Mouse (Mus musculus) ES-E14 (cell line): ENCODE results near the gene Syngap1.
A peak's percentile ranks its signal among the peaks of the same experiment; 100 is the strongest.

Experiments used
- CHD2 ChIP-seq: IDR thresholded peaks from 2 replicates; pipeline ENCODE4 v1.6.1; 2014; ENCODE audit warnings: mild to moderate bottlenecking, low read depth, low read length, inconsistent platforms
- HCFC1 ChIP-seq: IDR thresholded peaks from 2 replicates; pipeline ENCODE4 v1.6.1; 2012; ENCODE audit warnings: low read length, inconsistent platforms, borderline replicate concordance; ENCODE audit not compliant: insufficient read depth
- MAFK ChIP-seq: IDR thresholded peaks from 2 replicates; pipeline ENCODE4 v1.6.1; 2014; ENCODE audit warnings: mild to moderate bottlenecking, low read depth, low read length, inconsistent platforms; ENCODE audit not compliant: insufficient read depth
- ZC3H11A ChIP-seq: IDR thresholded peaks from 2 replicates; pipeline ENCODE4 v1.6.1; 2012; ENCODE audit warnings: low read depth, mild to moderate bottlenecking, inconsistent platforms, low read length, borderline replicate concordance
- ZNF384 ChIP-seq: IDR thresholded peaks from 2 replicates; pipeline ENCODE4 v1.6.1; 2012; ENCODE audit warnings: low read depth, low read length, inconsistent platforms

DNA sequence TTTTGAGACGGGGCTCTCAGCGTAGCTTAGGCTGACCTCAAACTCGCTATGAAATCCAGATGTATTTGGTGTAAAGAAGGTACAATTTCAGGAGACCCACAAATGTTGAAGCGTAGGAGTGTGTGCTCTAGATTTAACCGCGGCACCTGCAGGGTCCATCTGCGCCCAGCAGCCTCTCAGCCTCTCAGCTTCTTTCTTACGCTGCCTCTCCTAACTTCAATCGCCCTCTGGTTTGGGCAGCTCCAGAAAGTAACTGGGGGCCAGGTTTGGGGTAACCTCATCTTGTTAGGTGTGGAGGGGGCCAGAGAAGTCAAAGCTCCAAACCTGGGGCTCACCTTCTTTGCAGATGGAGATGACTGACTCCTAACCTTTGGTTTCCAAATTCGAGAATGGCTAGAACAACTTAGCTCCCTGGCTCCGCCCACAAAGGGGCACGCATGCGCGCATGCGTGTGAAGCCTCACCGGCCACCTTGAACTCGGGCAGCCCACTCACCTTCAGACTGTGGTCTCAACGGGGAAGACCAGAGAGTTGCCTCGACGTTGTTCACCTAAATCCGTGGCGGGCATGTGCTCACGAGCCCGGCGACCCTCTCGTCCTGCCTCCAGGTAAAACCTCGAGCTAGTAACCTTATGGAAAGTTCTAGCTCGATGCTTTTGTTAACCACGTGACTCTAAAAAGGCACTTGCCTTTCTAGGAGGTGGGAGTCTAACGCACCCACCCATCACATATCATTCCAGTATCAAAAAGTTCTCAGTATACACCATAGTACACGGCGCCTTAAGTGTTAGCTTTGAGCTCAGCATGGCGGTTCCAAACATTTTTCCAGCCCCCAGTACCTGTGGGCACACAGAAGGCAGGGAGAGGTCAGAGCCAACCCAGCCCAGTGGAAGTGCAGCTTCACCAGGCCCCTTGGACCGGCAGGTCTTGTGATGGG, 76.8 kb downstream of the Syngap1 start:
- no peak for TF ChIP-seq ZNF384
- peak; percentile 85 for TF ChIP-seq HCFC1
- TF ChIP-seq MAFK = no peak
- TF ChIP-seq ZC3H11A = no peak
- no peak for TF ChIP-seq CHD2
